Mouse (Mus musculus): ENCODE measurements around the gene Sgsm1. TPM values are rescaled to one million over a fixed set of nuclear protein-coding genes. Genes with fewer than 3 reads are reported as not detected.
A peak's percentile ranks its signal among the peaks of the same experiment; 100 is the strongest.

The Sgsm1 gene
- polyA plus RNA-seq, 1 experiment from 2014 or later: 0.62 TPM

- H3K36me3 ChIP-seq: no peaks in the 10 kb centered on the region
- 37% methylated on average over 10 of the region's 10 CpGs for WGBS
- peaks cover 22% of the 10 kb centered on the region for H3K4me1 ChIP-seq (replicated peaks)
- no peak for ATAC-seq (replicated peaks; ENCODE audit: insufficient number of reproducible peaks, insufficient read depth, low FRiP score, low read depth)
- H3K27ac ChIP-seq: peak overlapping the region; percentile 66
- peaks cover 10% of the 10 kb centered on the region for H3K27me3 ChIP-seq
- H3K9ac ChIP-seq: no peak overlapping the region
- H3K9me3 ChIP-seq (replicated peaks): no peaks in the 10 kb centered on the region
- no peak overlapping the region for H3K4me3 ChIP-seq
- H3K4me2 ChIP-seq: peak overlapping the region; percentile 59; the same call in 1 of the 2 replicates
Measured at GRCm38 (mm10) chr5:113225271-113225670, 85.3 kb downstream of the Sgsm1 start.

GRCm38 (mm10) chr5:113223888-113224287 lies 86.7 kb downstream of the Sgsm1 start:
- 35% methylated on average over 4 of the region's 4 CpGs for WGBS

GRCm38 (mm10) chr5:113221147-113221865 lies 89.3 kb downstream of the Sgsm1 start, which contains the start of gene 2900026A02Rik:
Gene 2900026A02Rik (minus strand): TSS chr5:113221236.
- Histone ChIP-seq H3K36me3 (no peaks in the 10 kb centered on the region), H3K9ac (peak within 1 kb of the TSS; percentile 63), H3K27me3 (peaks cover 25% of the 10 kb centered on the region), H3K4me2 (peak within 1 kb of the TSS; percentile 97), H3K4me3 (peak within 1 kb of the TSS; percentile 69), H3K4me1 (replicated peaks) (peaks cover 24% of the 10 kb centered on the region), H3K27ac (peak within 1 kb of the TSS; percentile 29), H3K9me3 (replicated peaks) (no peaks in the 10 kb centered on the region)
- peak; percentile 63 for ATAC-seq (replicated peaks; ENCODE audit: insufficient number of reproducible peaks, insufficient read depth, low FRiP score, low read depth)
- 10% methylated on average over 44 of the region's 62 CpGs for whole genome bisulfite sequencing

More at GRCm38 (mm10) chr5:113223888-113224287, 86.7 kb downstream of the Sgsm1 start:
- Histone ChIP-seq H3K9ac (no peak overlapping the region), H3K4me1 (replicated peaks) (peaks cover 22% of the 10 kb centered on the region), H3K4me3 (no peak overlapping the region), H3K36me3 (no peaks in the 10 kb centered on the region), H3K27ac (peak overlapping the region; percentile 66; the same call in 1 of the 2 replicates), H3K9me3 (replicated peaks) (no peaks in the 10 kb centered on the region), H3K4me2 (no peak overlapping the region), H3K27me3 (peaks cover 19% of the 10 kb centered on the region)
- ATAC-seq (replicated peaks; ENCODE audit: insufficient number of reproducible peaks, insufficient read depth, low FRiP score, low read depth): no peak

DNA sequence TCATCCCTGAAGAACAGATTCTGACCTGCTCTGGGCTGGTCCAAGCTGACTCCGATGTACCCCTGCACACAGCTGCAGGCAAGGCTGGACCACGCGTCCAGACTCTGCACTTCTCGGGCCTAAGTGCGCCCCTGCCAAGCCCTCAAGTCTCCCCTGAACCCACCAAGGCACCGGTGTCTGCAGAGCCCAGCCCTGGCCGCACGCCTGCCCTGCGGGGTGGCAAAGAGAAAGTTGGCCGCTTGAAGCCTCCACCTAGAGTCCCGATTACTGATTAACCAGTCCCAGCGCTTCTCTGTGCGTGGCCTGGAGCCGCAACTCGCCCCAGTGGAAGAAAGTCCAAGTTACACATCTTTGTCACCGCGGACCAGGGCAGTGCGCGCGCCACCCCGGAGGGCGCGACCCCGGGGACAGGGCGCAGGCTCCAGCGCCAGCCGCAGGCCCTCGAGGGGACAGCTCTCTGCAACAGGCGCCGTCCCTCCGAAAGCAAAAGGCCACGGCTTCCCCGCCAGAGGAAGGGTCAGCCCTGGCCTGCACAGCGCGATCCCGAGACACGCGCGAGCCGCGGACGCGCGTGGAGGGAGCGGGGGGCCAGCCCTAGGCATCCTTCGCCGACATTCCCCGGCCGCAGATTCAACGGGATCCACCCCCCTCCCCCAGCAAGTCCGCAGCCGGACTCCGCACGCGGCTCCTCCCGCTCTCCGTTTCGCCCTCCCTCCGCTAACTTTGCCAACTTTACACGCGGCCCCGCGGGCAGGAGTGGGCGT lies 90.0 kb downstream of the Sgsm1 start:
- Histone ChIP-seq H3K9ac (peak overlapping the region; percentile 63), H3K4me3 (peak overlapping the region; percentile 69), H3K27me3 (peaks cover 19% of the 10 kb centered on the region), H3K4me1 (replicated peaks) (peaks cover 16% of the 10 kb centered on the region), H3K4me2 (peak overlapping the region; percentile 97), H3K36me3 (no peaks in the 10 kb centered on the region), H3K9me3 (replicated peaks) (no peaks in the 10 kb centered on the region), H3K27ac (peak overlapping the region; percentile 29)
- WGBS: 2% methylated on average over 64 of the region's 64 CpGs
- peak; percentile 60 for ATAC-seq (replicated peaks; ENCODE audit: insufficient number of reproducible peaks, insufficient read depth, low FRiP score, low read depth)

GRCm38 (mm10) chr5:113219876-113220275 lies 90.7 kb downstream of the Sgsm1 start:
- no peak for ATAC-seq (replicated peaks; ENCODE audit: insufficient number of reproducible peaks, insufficient read depth, low FRiP score, low read depth)
- H3K4me3 ChIP-seq: peak overlapping the region; percentile 69; the same call in 1 of the 2 replicates
- H3K27ac ChIP-seq: no peak overlapping the region
- H3K9me3 ChIP-seq (replicated peaks): no peaks in the 10 kb centered on the region
- H3K4me1 ChIP-seq (replicated peaks): peaks cover 14% of the 10 kb centered on the region
- H3K36me3 ChIP-seq: no peaks in the 10 kb centered on the region
- H3K27me3 ChIP-seq: peaks cover 15% of the 10 kb centered on the region
- peak overlapping the region; percentile 97 for H3K4me2 ChIP-seq
- H3K9ac ChIP-seq: no peak overlapping the region
- WGBS: 67% methylated on average over 7 of the region's 7 CpGs

GRCm38 (mm10) chr5:113219450-113219849 lies 91.1 kb downstream of the Sgsm1 start:
- Histone ChIP-seq H3K4me2 (no peak overlapping the region), H3K4me1 (replicated peaks) (peaks cover 16% of the 10 kb centered on the region), H3K9me3 (replicated peaks) (no peaks in the 10 kb centered on the region), H3K36me3 (no peaks in the 10 kb centered on the region), H3K27ac (peak overlapping the region; percentile 6; the same call in 1 of the 2 replicates), H3K27me3 (peaks cover 15% of the 10 kb centered on the region), H3K9ac (no peak overlapping the region), H3K4me3 (no peak overlapping the region)
- WGBS: 77% methylated on average over 6 of the region's 6 CpGs
- no peak for ATAC-seq (replicated peaks; ENCODE audit: insufficient number of reproducible peaks, insufficient read depth, low FRiP score, low read depth)

DNA sequence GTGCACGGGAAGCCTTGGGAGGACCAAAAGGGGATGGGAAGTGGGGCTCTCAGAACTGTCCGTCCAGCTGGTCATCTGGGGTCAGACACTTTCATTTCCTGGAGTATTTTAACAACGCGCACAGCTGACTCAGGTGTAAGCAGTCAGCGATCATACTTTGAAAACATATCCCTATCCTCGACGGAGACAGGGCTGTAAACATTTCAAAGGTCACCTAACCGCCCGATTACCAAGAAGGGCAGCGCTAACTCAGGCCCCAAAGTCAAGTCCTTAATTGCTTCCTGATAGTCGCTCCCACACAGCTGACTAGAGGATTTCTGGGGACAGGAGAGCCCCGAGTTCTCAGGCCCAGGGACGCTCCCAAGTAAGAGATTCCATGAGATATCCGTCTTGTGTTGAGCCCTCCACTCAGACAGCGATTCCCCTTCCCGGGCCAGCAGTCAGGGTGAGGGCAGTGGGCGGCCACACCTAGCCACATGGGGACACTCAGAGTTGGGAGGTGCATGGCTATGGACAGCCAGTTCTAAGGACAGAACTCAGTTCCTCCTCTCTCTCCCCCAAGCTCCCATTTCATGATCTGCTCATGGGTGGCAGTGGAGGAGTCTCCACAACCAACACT lies 91.9 kb downstream of the Sgsm1 start:
- H3K4me2 ChIP-seq: 0 out of 2 replicates have a peak overlapping the region, but pooled peaks have one; percentile 6
- H3K4me1 ChIP-seq (replicated peaks): peaks cover 19% of the 10 kb centered on the region
- H3K9ac ChIP-seq: no peak overlapping the region
- no peak overlapping the region for H3K4me3 ChIP-seq
- 63% methylated on average over 17 of the region's 17 CpGs for WGBS
- H3K27me3 ChIP-seq: peaks cover 15% of the 10 kb centered on the region
- no peak for ATAC-seq (replicated peaks; ENCODE audit: insufficient number of reproducible peaks, insufficient read depth, low FRiP score, low read depth)
- no peaks in the 10 kb centered on the region for H3K36me3 ChIP-seq
- H3K9me3 ChIP-seq (replicated peaks): no peaks in the 10 kb centered on the region
- no peak overlapping the region for H3K27ac ChIP-seq

DNA sequence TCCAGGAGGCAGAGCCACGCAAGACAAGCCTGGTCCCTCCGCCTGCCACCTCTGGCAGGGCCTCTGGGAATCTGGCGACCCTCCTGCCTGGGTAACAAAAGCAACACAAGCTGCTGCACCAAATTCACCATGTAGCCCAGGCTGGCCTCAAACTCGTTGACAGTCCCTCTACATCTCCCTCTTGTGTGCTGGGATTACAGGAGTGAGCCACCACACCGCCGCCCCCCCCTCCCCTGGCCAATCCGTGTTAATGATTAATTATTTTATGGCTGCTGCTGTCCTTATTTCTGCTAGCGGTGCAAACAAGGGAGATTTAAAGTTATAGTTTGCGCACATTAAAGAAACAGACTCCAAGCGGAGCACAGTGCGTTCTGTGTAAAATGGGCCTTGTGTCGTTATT lies 93.5 kb downstream of the Sgsm1 start:
- WGBS: 85% methylated on average over 12 of the region's 12 CpGs
- H3K9ac ChIP-seq: no peak overlapping the region

GRCm38 (mm10) chr5:113216328-113216960 lies 94.1 kb downstream of the Sgsm1 start:
- H3K9ac ChIP-seq: no peak overlapping the region
- no peaks in the 10 kb centered on the region for H3K9me3 ChIP-seq (replicated peaks)
- 56% methylated on average over 14 of the region's 14 CpGs for WGBS
- H3K4me2 ChIP-seq: no peak overlapping the region
- H3K4me1 ChIP-seq (replicated peaks): peaks cover 19% of the 10 kb centered on the region
- no peak for ATAC-seq (replicated peaks; ENCODE audit: insufficient number of reproducible peaks, insufficient read depth, low FRiP score, low read depth)
- H3K27me3 ChIP-seq: peaks cover 15% of the 10 kb centered on the region
- no peak overlapping the region for H3K27ac ChIP-seq
- no peak overlapping the region for H3K4me3 ChIP-seq
- no peaks in the 10 kb centered on the region for H3K36me3 ChIP-seq

More for the DNA sequence above, 93.5 kb downstream of the Sgsm1 start:
- H3K4me1 ChIP-seq (replicated peaks): peaks cover 19% of the 10 kb centered on the region
- no peak overlapping the region for H3K4me3 ChIP-seq
- no peak overlapping the region for H3K27ac ChIP-seq
- ATAC-seq (replicated peaks; ENCODE audit: insufficient number of reproducible peaks, insufficient read depth, low FRiP score, low read depth): no peak
- no peaks in the 10 kb centered on the region for H3K36me3 ChIP-seq
- H3K9me3 ChIP-seq (replicated peaks): no peaks in the 10 kb centered on the region
- H3K27me3 ChIP-seq: peaks cover 15% of the 10 kb centered on the region
- H3K4me2 ChIP-seq: no peak overlapping the region

DNA sequence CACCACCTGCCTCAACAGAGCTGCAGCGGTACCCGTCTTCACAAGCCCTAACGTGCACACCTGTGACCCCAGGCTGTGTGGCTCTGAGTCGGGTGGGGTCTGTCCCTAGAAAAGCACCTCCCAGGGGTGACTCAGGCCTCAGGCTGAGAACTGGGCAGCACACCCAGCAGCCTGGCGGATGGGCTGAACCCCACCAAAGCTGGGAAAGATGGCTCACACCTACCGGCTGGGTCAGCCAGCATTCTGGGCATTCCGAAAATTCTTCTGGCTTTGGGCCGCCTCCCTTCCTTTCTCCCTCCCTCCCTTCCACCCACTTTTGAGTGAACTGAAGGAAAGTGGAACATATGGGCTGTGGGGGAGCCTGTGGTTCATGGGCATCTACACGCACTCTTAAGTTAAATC lies 95.0 kb downstream of the Sgsm1 start:
- no peaks in the 10 kb centered on the region for H3K9me3 ChIP-seq (replicated peaks)
- peaks cover 15% of the 10 kb centered on the region for H3K27me3 ChIP-seq
- peaks cover 15% of the 10 kb centered on the region for H3K4me1 ChIP-seq (replicated peaks)
- no peak for ATAC-seq (replicated peaks; ENCODE audit: insufficient number of reproducible peaks, insufficient read depth, low FRiP score, low read depth)
- H3K9ac ChIP-seq: no peak overlapping the region
- no peak overlapping the region for H3K4me2 ChIP-seq
- 60% methylated on average over 9 of the region's 9 CpGs for WGBS
- no peak overlapping the region for H3K4me3 ChIP-seq
- no peak overlapping the region for H3K27ac ChIP-seq
- no peaks in the 10 kb centered on the region for H3K36me3 ChIP-seq

GRCm38 (mm10) chr5:113214455-113214854 lies 96.1 kb downstream of the Sgsm1 start:
- Histone ChIP-seq H3K4me1 (replicated peaks) (peaks cover 22% of the 10 kb centered on the region), H3K9me3 (replicated peaks) (no peaks in the 10 kb centered on the region), H3K4me2 (no peak overlapping the region), H3K27ac (0 out of 2 replicates have a peak overlapping the region, but pooled peaks have one; percentile 27), H3K27me3 (peaks cover 9% of the 10 kb centered on the region), H3K36me3 (no peaks in the 10 kb centered on the region), H3K9ac (no peak overlapping the region), H3K4me3 (no peak overlapping the region)
- WGBS: 47% methylated on average over 11 of the region's 11 CpGs
- ATAC-seq (replicated peaks; ENCODE audit: insufficient number of reproducible peaks, insufficient read depth, low FRiP score, low read depth): no peak

Measured in heart, embryonic 15.5 days (tissue).